Comparison of ENCODE assay signal across 8 mouse cellular contexts in genomic region chr12:86802899-86803298, GRCm38 (mm10).
DNase-seq lines count a peak whose midpoint lies in the region; ATAC-seq lines count a peak whose summit lies in the region.

No protein-coding gene starts in this region.

- no peak overlapping the region for H3K4me2 ChIP-seq in heart, embryonic 13.5 days
- no peak overlapping the region for H3K4me2 ChIP-seq in embryonic facial prominence, embryonic 11.5 days (ENCODE audit: low read depth, low read length)
- peak overlapping the region; percentile 37; the same call in 1 of the 2 replicates for H3K4me2 ChIP-seq in midbrain, embryonic 12.5 days (replicated peaks)

- no peaks in the 10 kb centered on the region for H3K27me3 ChIP-seq in heart, embryonic 13.5 days (replicated peaks)
- no peaks in the 10 kb centered on the region for H3K27me3 ChIP-seq in embryonic facial prominence, embryonic 11.5 days (ENCODE audit: control insufficient read depth, insufficient read depth, low read length)
- H3K27me3 ChIP-seq in hindbrain, embryonic 10.5 days (ENCODE audit: insufficient read depth, poor library complexity, severe bottlenecking): peaks cover 38% of the 10 kb centered on the region
- peaks cover 32% of the 10 kb centered on the region for H3K27me3 ChIP-seq in midbrain, embryonic 12.5 days

- DNase-seq in heart, postnatal 4 days: no peak
- no peak for DNase-seq in embryonic facial prominence, embryonic 11.5 days (ENCODE audit: low spot score)
- DNase-seq in hindbrain, embryonic 10.5 days (ENCODE audit: low spot score): no peak
- DNase-seq in retina, postnatal 1 day: no peak
- DNase-seq in left cerebral cortex, postnatal 4 days: no peak

- H3K4me1 ChIP-seq in heart, embryonic 13.5 days: peaks cover 91% of the 10 kb centered on the region
- H3K4me1 ChIP-seq in embryonic facial prominence, embryonic 11.5 days (ENCODE audit: control insufficient read depth, insufficient read depth, low read length): peaks cover 35% of the 10 kb centered on the region
- H3K4me1 ChIP-seq in hindbrain, embryonic 10.5 days (replicated peaks): peaks cover 89% of the 10 kb centered on the region
- peaks cover 91% of the 10 kb centered on the region for H3K4me1 ChIP-seq in midbrain, embryonic 12.5 days

- no peak overlapping the region for H3K4me3 ChIP-seq in heart, embryonic 13.5 days
- H3K4me3 ChIP-seq in embryonic facial prominence, embryonic 11.5 days (ENCODE audit: low read depth, low read length): no peak overlapping the region
- H3K4me3 ChIP-seq in hindbrain, embryonic 10.5 days: peak overlapping the region; percentile 34; the same call in 1 of the 2 replicates
- no peak overlapping the region for H3K4me3 ChIP-seq in midbrain, embryonic 12.5 days

- peak overlapping the region; percentile 99 for H3K27ac ChIP-seq in heart, embryonic 13.5 days (replicated peaks)
- H3K27ac ChIP-seq in embryonic facial prominence, embryonic 11.5 days (replicated peaks; ENCODE audit: low read depth, low read length): peak overlapping the region; percentile 93
- H3K27ac ChIP-seq in hindbrain, embryonic 10.5 days: peak overlapping the region; percentile 87
- H3K27ac ChIP-seq in midbrain, embryonic 12.5 days (replicated peaks): peak overlapping the region; percentile 94

- intact Hi-C loops in left cerebral cortex, postnatal 4 days (cut with DNase I): loop anchor here (5.0 kb wide), 1 partner anchor 79 kb away; the partner anchor contains the start of gene Irf2bpl

- no peak for ATAC-seq in heart, embryonic 13.5 days (ENCODE audit: extremely low read depth, insufficient number of reproducible peaks, low FRiP score, low TSS enrichment)
- ATAC-seq in embryonic facial prominence, embryonic 11.5 days (replicated peaks; ENCODE audit: insufficient number of reproducible peaks, low FRiP score, low TSS enrichment, low read depth): no peak
- no peak for ATAC-seq in midbrain, embryonic 12.5 days (ENCODE audit: low FRiP score, low read depth)
- ATAC-seq in erythroblast, adult 5-6 weeks (replicated peaks; ENCODE audit: low FRiP score, poor library complexity, severe bottlenecking): no peak

- no peaks in the 10 kb centered on the region for H3K36me3 ChIP-seq in heart, embryonic 13.5 days
- no peaks in the 10 kb centered on the region for H3K36me3 ChIP-seq in embryonic facial prominence, embryonic 11.5 days (replicated peaks; ENCODE audit: control insufficient read depth, insufficient read depth, low read depth, low read length)
- no peaks in the 10 kb centered on the region for H3K36me3 ChIP-seq in hindbrain, embryonic 10.5 days
- no peaks in the 10 kb centered on the region for H3K36me3 ChIP-seq in midbrain, embryonic 12.5 days

- H3K9ac ChIP-seq in heart, embryonic 13.5 days: peak overlapping the region; percentile 71; the same call in 1 of the 2 replicates
- H3K9ac ChIP-seq in embryonic facial prominence, embryonic 11.5 days (replicated peaks; ENCODE audit: low read length): no peak overlapping the region
- H3K9ac ChIP-seq in midbrain, embryonic 12.5 days (replicated peaks): no peak overlapping the region

- 40% methylated on average over 3 of the region's 3 CpGs for WGBS in heart, embryonic 13.5 days
- 33% methylated on average over 3 of the region's 3 CpGs for WGBS in embryonic facial prominence, embryonic 11.5 days
- WGBS in hindbrain, embryonic 10.5 days: 54% methylated on average over 3 of the region's 3 CpGs
- WGBS in midbrain, embryonic 12.5 days: 40% methylated on average over 3 of the region's 3 CpGs

- no peaks in the 10 kb centered on the region for H3K9me3 ChIP-seq in heart, embryonic 13.5 days
- no peaks in the 10 kb centered on the region for H3K9me3 ChIP-seq in embryonic facial prominence, embryonic 11.5 days (replicated peaks; ENCODE audit: control insufficient read depth, low read length)
- no peaks in the 10 kb centered on the region for H3K9me3 ChIP-seq in hindbrain, embryonic 10.5 days
- H3K9me3 ChIP-seq in midbrain, embryonic 12.5 days: no peaks in the 10 kb centered on the region
